Comparison of ENCODE assay signal across 9 mouse cellular contexts in genomic region chr7:139615767-139616766, GRCm38 (mm10). TPM values are rescaled to one million over a fixed set of nuclear protein-coding genes. Genes with fewer than 3 reads are reported as not detected.
A peak's percentile ranks its signal among the peaks of the same experiment; 100 is the strongest.
DNase-seq lines count a peak whose midpoint lies in the region; ATAC-seq lines count a peak whose summit lies in the region.
"Had no signal": no experiment of that assay in that cellular context is flagged by ENCODE, and none has a peak within 500 bp of the region (broad histone marks: within the 10 kb centered on the region; RNA-seq: fewer than 3 reads in every experiment).

No protein-coding gene starts in this region.

- DNase-seq in CD4-positive, CD25-positive, alpha-beta regulatory T cell, adult 2 months (ENCODE audit: low read depth, low spot score), result peak; percentile 61
- DNase-seq in induced T-regulatory cell, adult 2 months (ENCODE audit: low read depth), result peak; percentile 58
- peak; percentile 44 to 60 for DNase-seq in left cerebral cortex, adult 8-10 months (ENCODE audit: low spot score in 2 of 2)
- peak; percentile 97 for DNase-seq in midbrain, embryonic 11.5 days (ENCODE audit: low spot score, missing footprints)
- peak; percentile 42 for DNase-seq in skeletal muscle tissue, adult 2 months (ENCODE audit: low read depth, low spot score)

- H3K9me3 ChIP-seq in forebrain, embryonic 15.5 days, result no peaks in the 10 kb centered on the region
- H3K9me3 ChIP-seq in midbrain, embryonic 11.5 days (ENCODE audit: control insufficient read depth, low read length), result no peaks in the 10 kb centered on the region

- no peaks in the 10 kb centered on the region for H3K36me3 ChIP-seq in forebrain, embryonic 15.5 days
- H3K36me3 ChIP-seq in midbrain, embryonic 11.5 days (ENCODE audit: control insufficient read depth, insufficient read depth, low read length), result no peaks in the 10 kb centered on the region

- 0 out of 2 replicates have a peak, but pooled peaks cover 3% of the 10 kb centered on the region for H3K27me3 ChIP-seq in forebrain, embryonic 15.5 days
- no peaks in the 10 kb centered on the region; the same call in 1 of the 2 replicates for H3K27me3 ChIP-seq in midbrain, embryonic 11.5 days (ENCODE audit: control insufficient read depth, insufficient read depth, low read length)

- H3K4me3 ChIP-seq in forebrain, embryonic 15.5 days, result no peak overlapping the region
- no peak overlapping the region for H3K4me3 ChIP-seq in midbrain, embryonic 11.5 days (ENCODE audit: low read depth, low read length)
- H3K4me3 ChIP-seq: myocyte had no signal

- no peak overlapping the region for H3K4me2 ChIP-seq in forebrain, embryonic 15.5 days (replicated peaks)
- H3K4me2 ChIP-seq in midbrain, embryonic 11.5 days, result no peak overlapping the region

- WGBS in forebrain, embryonic 15.5 days, result 37% methylated on average over 12 of the region's 12 CpGs
- WGBS in midbrain, embryonic 11.5 days, result 55% methylated on average over 12 of the region's 12 CpGs

- ATAC-seq in CD4-positive, CD25-positive, alpha-beta regulatory T cell, adult 4 months, result no peak
- ATAC-seq in cerebellum, adult (ENCODE audit: insufficient number of reproducible peaks, low FRiP score, low TSS enrichment), result peak; percentile 76
- ATAC-seq in forebrain, embryonic 15.5 days (replicated peaks), result peak; percentile 79
- peak; percentile 68 for ATAC-seq in midbrain, embryonic 11.5 days (ENCODE audit: low FRiP score)

- H3K9ac ChIP-seq in forebrain, embryonic 15.5 days (replicated peaks), result no peak overlapping the region
- no peak overlapping the region for H3K9ac ChIP-seq in midbrain, embryonic 11.5 days (ENCODE audit: low read length)

- peak overlapping the region; percentile 49; the same call in 1 of the 2 replicates for H3K27ac ChIP-seq in forebrain, embryonic 15.5 days (replicated peaks)
- H3K27ac ChIP-seq in midbrain, embryonic 11.5 days (ENCODE audit: low read depth, low read length), result no peak overlapping the region

- H3K4me1 ChIP-seq in forebrain, embryonic 15.5 days, result peaks cover 14% of the 10 kb centered on the region
- H3K4me1 ChIP-seq in midbrain, embryonic 11.5 days (ENCODE audit: control insufficient read depth, insufficient read depth, low read length), result peaks cover 7% of the 10 kb centered on the region; the same call in 1 of the 2 replicates

RNA-seq across cellular contexts. Expression of gene Nkx6-2, which starts 33.5 kb away (rescaled TPM):
- polyA plus RNA-seq in CD4-positive, CD25-positive, alpha-beta regulatory T cell, adult 4 months (2017; shearing (Covaris generic)), result not detected
- polyA plus RNA-seq in forebrain, embryonic 15.5 days (2015; fragmentation: Nextera tagmentation; extraction: Ambion mirVana), result 0.68 and 0.75 TPM in 2 replicates
- 10 to 100 TPM; 12.9 to 15.2 (median 13.9) TPM for total RNA-seq in left cerebral cortex, adult 8-10 months (2022)
- polyA plus RNA-seq in midbrain, embryonic 11.5 days (2014; fragmentation: Nextera tagmentation; extraction: Ambion mirVana), result 48.3 and 54.7 TPM in 2 replicates
- polyA plus RNA-seq: myocyte had no signal

Comparison
In these comparisons a context has a peak if more than half of its experiments do, and no peak if none do; other contexts are left out.
1. DNase-seq: peak in every context shown above with its lines; median percentile 97 in midbrain, embryonic 11.5 days; 61 in CD4-positive, CD25-positive, alpha-beta regulatory T cell, adult 2 months; 58 in induced T-regulatory cell, adult 2 months; 52 in left cerebral cortex, adult 8-10 months; 42 in skeletal muscle tissue, adult 2 months.
2. RNA of gene Nkx6-2, which starts 33.5 kb away (polyA plus RNA-seq): 48.3 to 54.7 TPM in midbrain, embryonic 11.5 days; 0.68 to 0.75 TPM in forebrain, embryonic 15.5 days and not detected in CD4-positive, CD25-positive, alpha-beta regulatory T cell, adult 4 months; every median in the first group is over 10 times any median in the second.